Mouse (Mus musculus) erythroblast, embryonic 14.5 days (primary cell): Measurements from ENCODE around the gene Bco1.

Experiments used
- GATA1 ChIP-seq: IDR thresholded peaks from 2 replicates; pipeline ENCODE4 v1.6.1; 2012; ENCODE audit warnings: low read length, inconsistent platforms, mixed read lengths
- TAL1 ChIP-seq: IDR thresholded peaks from 3 replicates; pipeline ENCODE4 v1.6.1; 2012; ENCODE audit warnings: low read length, inconsistent platforms, mixed read lengths

GRCm38 (mm10) chr8:117109018-117109711, 13.5 kb downstream of the Bco1 start:
- TF ChIP-seq TAL1, result no peak
- TF ChIP-seq GATA1, result no peak
